Mouse (Mus musculus) ovary, postnatal 10 days (tissue): Measurements from ENCODE around the gene Akap1.
"Not testable (repeated sequence)": the region's sequence is repeated elsewhere in the genome, so short reads cannot be mapped to it uniquely, and the experiment has no call there.

Source experiments
- DNase-seq: peaks from one replicate; pipeline ENCODE4 v3.0.0; 2022; ENCODE audit warnings: low spot score

Gene Akap1

GRCm38 (mm10) chr11:88864458-88865197 is at the start of gene Akap1:
Gene Akap1 (minus strand): TSS chr11:88864586.
- peak; percentile 96 for DNase-seq

GRCm38 (mm10) chr11:88909388-88910036 is 45.1 kb upstream of the Akap1 start:
- DNase-seq: no peak

- no peak for DNase-seq
These were observed 44.3 kb upstream of the Akap1 start for GRCm38 (mm10) chr11:88908557-88909211.

GRCm38 (mm10) chr11:88907886-88908285 is 43.5 kb upstream of the Akap1 start:
- no peak for DNase-seq

GRCm38 (mm10) chr11:88905621-88906020 is 41.2 kb upstream of the Akap1 start:
- no peak for DNase-seq

- DNase-seq: no peak
These were observed 39.7 kb upstream of the Akap1 start for GRCm38 (mm10) chr11:88904080-88904479.

GRCm38 (mm10) chr11:88902762-88903161 is 38.4 kb upstream of the Akap1 start:
- DNase-seq: no peak

- DNase-seq: no peak
These were observed 37.0 kb upstream of the Akap1 start for GRCm38 (mm10) chr11:88901341-88901802.

GRCm38 (mm10) chr11:88899561-88899960 is 35.2 kb upstream of the Akap1 start:
- no peak for DNase-seq

- DNase-seq: no peak
These were observed 34.0 kb upstream of the Akap1 start for GRCm38 (mm10) chr11:88898380-88898763.

GRCm38 (mm10) chr11:88897624-88898379 is 33.4 kb upstream of the Akap1 start:
- DNase-seq: no peak

- peak; percentile 39 for DNase-seq
These were observed 31.4 kb upstream of the Akap1 start for GRCm38 (mm10) chr11:88895800-88896232.

- not testable (repeated sequence) for DNase-seq
These were observed 30.8 kb upstream of the Akap1 start for GRCm38 (mm10) chr11:88895235-88895634.

GRCm38 (mm10) chr11:88894279-88894678 is 29.9 kb upstream of the Akap1 start:
- DNase-seq: not testable (repeated sequence)

GRCm38 (mm10) chr11:88893501-88893900 is 29.1 kb upstream of the Akap1 start:
- not testable (repeated sequence) for DNase-seq

- DNase-seq: not testable (repeated sequence)
These were observed 28.4 kb upstream of the Akap1 start for GRCm38 (mm10) chr11:88892789-88893188.

- DNase-seq: peak; percentile 74
These were observed 27.7 kb upstream of the Akap1 start for GRCm38 (mm10) chr11:88891921-88892561.

GRCm38 (mm10) chr11:88891446-88891845 is 27.1 kb upstream of the Akap1 start:
- peak; percentile 19 for DNase-seq

- not testable (repeated sequence) for DNase-seq
These were observed 26.5 kb upstream of the Akap1 start for GRCm38 (mm10) chr11:88890904-88891303.

GRCm38 (mm10) chr11:88888996-88889395 is 24.6 kb upstream of the Akap1 start:
- no peak for DNase-seq

- no peak for DNase-seq
These were observed 20.1 kb upstream of the Akap1 start for GRCm38 (mm10) chr11:88884376-88885065.
